Mouse (Mus musculus) embryonic facial prominence, embryonic 14.5 days (tissue): ENCODE measurements at regions not wholly inside any gene's neighbourhood (a gene's known extent, or its start where the extent isn't known, plus 50 kb on each side); places are given as distances from the start of the nearest gene placed in this dataset.

Experiments
- ATAC-seq: fragments of 200-750 bp; cut with Nextera tagmentation; 2 replicates; pipeline ENCODE4 v1.8.0; 2017; ENCODE audit warnings: low read depth, moderate number of reproducible peaks, moderate TSS enrichment
- DNase-seq: peaks from one replicate; pipeline ENCODE4 v3.0.0-alpha.2; 2015; ENCODE audit warnings: low spot score
- H3K27ac ChIP-seq: fragments of 300-500 bp; sonication (generic); replicated peaks from 2 replicates; pipeline ENCODE4 v1.5.1; 2014; ENCODE audit warnings: low read depth, mild to moderate bottlenecking, low read length, moderate library complexity
- H3K27me3 ChIP-seq: fragments of 300-500 bp; sonication (generic); replicated peaks from 2 replicates; pipeline ENCODE4 v1.6.1; 2014; ENCODE audit warnings: low read length; ENCODE audit not compliant: control insufficient read depth, insufficient read depth
- H3K36me3 ChIP-seq: fragments of 300-500 bp; sonication (generic); 2 replicates; pipeline ENCODE4 v1.6.1; 2014; ENCODE audit warnings: low read length, mixed read lengths; ENCODE audit not compliant: control insufficient read depth, insufficient read depth
- H3K4me1 ChIP-seq: fragments of 300-500 bp; sonication (generic); 2 replicates; pipeline ENCODE4 v1.6.1; 2014; ENCODE audit warnings: antibody characterized with exemption, low read length; ENCODE audit not compliant: control insufficient read depth, insufficient read depth
- H3K4me2 ChIP-seq: fragments of 300-500 bp; sonication (generic); 2 replicates; pipeline ENCODE4 v1.6.1; 2014; ENCODE audit warnings: low read depth, mild to moderate bottlenecking, low read length, moderate library complexity, mixed read lengths
- H3K4me3 ChIP-seq: fragments of 300-500 bp; sonication (generic); 2 replicates; pipeline ENCODE4 v1.5.1; 2014; ENCODE audit warnings: low read depth, mild to moderate bottlenecking, low read length
- H3K9ac ChIP-seq: fragments of 300-500 bp; sonication (generic); 2 replicates; pipeline ENCODE4 v1.6.1; 2014; ENCODE audit warnings: low read depth, mild to moderate bottlenecking, low read length, moderate library complexity, mixed read lengths
- H3K9me3 ChIP-seq: fragments of 300-500 bp; sonication (generic); 2 replicates; pipeline ENCODE4 v1.6.1; 2016; ENCODE audit warnings: low read length; ENCODE audit not compliant: control insufficient read depth
- WGBS: fragments of 180-500 bp; shearing (Covaris S2); extraction: QIAGEN DNeasy Blood & Tissue Kit; methylation state at CpG from one replicate; pipeline ENCODE4 v1.1.7; 2014; 5-methylcytosine and 5-hydroxymethylcytosine counted together

GRCm38 (mm10) chr15:61535644-61536331 lies 613.0 kb upstream of the A1bg start:
- Histone ChIP-seq H3K27ac (no peak overlapping the region), H3K4me3 (no peak overlapping the region), H3K9me3 (no peaks in the 10 kb centered on the region), H3K27me3 (no peaks in the 10 kb centered on the region), H3K9ac (no peak overlapping the region), H3K36me3 (no peaks in the 10 kb centered on the region), H3K4me2 (no peak overlapping the region), H3K4me1 (peaks cover 13% of the 10 kb centered on the region)
- DNase-seq (peak; percentile 31), ATAC-seq (no peak)
- WGBS = 25% methylated on average over 6 of the region's 6 CpGs

DNA sequence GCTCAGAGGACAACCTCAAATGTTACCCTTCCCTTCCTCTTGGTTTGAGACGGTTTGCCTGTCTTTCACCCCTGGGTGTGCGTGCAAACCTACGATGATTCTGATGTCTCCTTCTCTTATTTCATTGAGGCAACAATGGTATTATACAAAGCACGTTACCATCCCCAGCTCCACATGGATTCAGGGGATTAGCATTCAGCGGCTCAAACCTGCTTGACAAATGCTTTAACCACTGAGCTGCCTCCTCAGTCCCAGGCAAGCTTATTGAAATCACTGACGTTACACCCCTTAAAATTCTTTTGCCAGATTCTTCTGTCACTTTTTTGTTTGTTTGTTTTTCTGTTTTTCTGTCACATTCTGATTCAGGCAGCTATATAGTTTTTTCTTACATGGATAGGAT lies 612.4 kb upstream of the A1bg start:
- 55% methylated on average over 6 of the region's 6 CpGs for WGBS
- no peaks in the 10 kb centered on the region for H3K36me3 ChIP-seq
- no peak overlapping the region for H3K4me3 ChIP-seq
- no peak overlapping the region for H3K4me2 ChIP-seq
- H3K27ac ChIP-seq = no peak overlapping the region
- no peaks in the 10 kb centered on the region for H3K27me3 ChIP-seq
- H3K9me3 ChIP-seq = no peaks in the 10 kb centered on the region
- DNase-seq = peak; percentile 24
- no peak overlapping the region for H3K9ac ChIP-seq
- ATAC-seq = no peak
- peaks cover 12% of the 10 kb centered on the region for H3K4me1 ChIP-seq

DNA sequence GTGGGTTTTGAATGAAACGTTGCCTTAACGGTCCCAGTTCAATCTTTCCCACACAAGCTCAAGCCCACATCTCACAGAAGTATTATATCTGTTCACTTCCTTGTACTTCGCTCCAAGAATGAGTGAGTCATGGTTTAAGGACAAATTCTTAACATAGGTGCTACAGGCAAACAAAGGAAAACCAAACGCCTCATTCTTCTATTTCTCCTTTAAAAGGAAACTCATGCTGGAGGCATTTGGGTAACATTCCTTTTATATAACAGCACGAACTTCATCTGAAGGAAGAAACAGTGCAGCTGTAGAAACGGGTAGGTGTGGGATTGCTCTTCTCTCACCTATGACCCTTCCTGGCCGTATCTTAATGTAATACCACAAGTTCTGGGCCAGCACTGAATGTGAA lies 610.0 kb upstream of the A1bg start:
- H3K9me3 ChIP-seq = no peaks in the 10 kb centered on the region
- ATAC-seq (no peak), DNase-seq (peak; percentile 19)
- no peak overlapping the region for H3K9ac ChIP-seq
- WGBS = 77% methylated on average over 7 of the region's 7 CpGs
- no peaks in the 10 kb centered on the region for H3K27me3 ChIP-seq
- H3K4me3 ChIP-seq = no peak overlapping the region
- no peaks in the 10 kb centered on the region for H3K36me3 ChIP-seq
- no peak overlapping the region for H3K4me2 ChIP-seq
- no peak overlapping the region for H3K27ac ChIP-seq
- peaks cover 12% of the 10 kb centered on the region for H3K4me1 ChIP-seq

GRCm38 (mm10) chr15:61532040-61532439 lies 609.2 kb upstream of the A1bg start:
- Histone ChIP-seq H3K27me3 (no peaks in the 10 kb centered on the region), H3K4me2 (no peak overlapping the region), H3K9ac (no peak overlapping the region), H3K4me3 (no peak overlapping the region), H3K27ac (no peak overlapping the region), H3K36me3 (no peaks in the 10 kb centered on the region), H3K4me1 (peaks cover 12% of the 10 kb centered on the region), H3K9me3 (no peaks in the 10 kb centered on the region)
- ATAC-seq (no peak), DNase-seq (no peak)
- 82% methylated on average over 2 of the region's 2 CpGs for WGBS

DNA sequence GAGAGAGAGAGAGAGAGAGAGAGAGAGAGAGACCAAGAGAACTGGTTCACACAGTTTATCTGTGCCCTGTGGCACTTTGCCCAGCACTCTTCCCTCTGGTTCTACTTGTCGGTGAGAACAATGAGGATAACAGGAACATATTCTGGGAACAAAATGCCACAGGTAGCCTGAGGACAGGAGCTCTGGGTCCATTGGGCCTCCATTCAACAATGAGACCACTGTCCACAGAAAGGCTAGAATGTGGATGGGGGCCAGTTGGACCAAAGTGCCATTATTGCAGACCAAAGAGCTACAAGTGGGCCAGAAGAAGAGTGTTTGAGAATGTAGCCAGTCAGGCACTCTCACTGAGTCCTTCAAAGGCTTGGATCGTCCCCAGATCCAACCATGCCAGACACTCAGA lies 600.2 kb upstream of the A1bg start:
- Histone ChIP-seq H3K36me3 (no peaks in the 10 kb centered on the region), H3K27me3 (no peaks in the 10 kb centered on the region), H3K4me2 (no peak overlapping the region), H3K9ac (no peak overlapping the region), H3K4me1 (no peaks in the 10 kb centered on the region), H3K27ac (no peak overlapping the region), H3K4me3 (no peak overlapping the region), H3K9me3 (no peaks in the 10 kb centered on the region)
- 49% methylated on average over 2 of the region's 2 CpGs for WGBS
- ATAC-seq (no peak), DNase-seq (no peak)

DNA sequence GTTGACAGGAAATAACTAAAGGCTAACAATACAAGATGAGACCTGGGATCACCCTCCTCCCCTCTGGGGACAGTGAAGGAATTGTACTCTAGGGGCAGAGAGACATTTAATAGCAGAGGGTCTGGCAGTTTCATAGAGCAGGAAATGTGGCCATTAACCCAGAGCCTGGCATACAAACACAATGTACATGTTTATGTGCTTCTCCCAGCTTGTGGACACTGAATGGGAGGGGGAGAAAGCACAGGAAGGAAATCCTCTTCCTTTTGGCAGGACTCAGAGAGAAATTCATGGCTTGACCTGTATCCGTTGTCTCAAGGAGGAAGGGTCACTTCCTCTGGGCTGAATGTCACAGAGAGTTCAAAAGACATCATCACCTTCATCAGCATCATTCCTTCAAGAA lies 594.5 kb upstream of the A1bg start:
- DNase-seq (no peak), ATAC-seq (no peak)
- 29% methylated on average over 1 of the region's 1 CpGs for WGBS
- Histone ChIP-seq H3K9me3 (no peaks in the 10 kb centered on the region), H3K4me2 (no peak overlapping the region), H3K4me1 (peaks cover 7% of the 10 kb centered on the region; the same call in 1 of the 2 replicates), H3K27me3 (no peaks in the 10 kb centered on the region), H3K27ac (no peak overlapping the region), H3K9ac (no peak overlapping the region), H3K4me3 (no peak overlapping the region), H3K36me3 (no peaks in the 10 kb centered on the region)

DNA sequence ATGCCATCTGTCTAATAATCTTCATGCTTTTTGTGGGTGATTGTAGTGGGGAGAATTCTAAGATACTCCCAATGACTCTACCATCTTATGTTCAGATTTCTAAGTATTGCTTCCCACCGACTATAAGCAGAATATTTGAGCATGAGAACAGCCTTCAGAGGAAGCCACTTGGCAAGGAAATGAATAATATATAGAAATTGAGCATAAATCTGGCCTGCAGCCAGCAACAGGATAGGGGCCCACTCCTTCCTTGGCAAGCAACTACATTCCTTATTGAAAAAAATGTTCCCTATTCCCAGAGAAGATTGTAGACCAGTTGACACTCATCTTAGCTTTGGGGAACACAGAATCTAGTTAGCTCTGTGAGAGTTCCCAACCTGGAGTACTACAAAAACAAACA lies 591.5 kb upstream of the A1bg start:
- H3K36me3 ChIP-seq = no peaks in the 10 kb centered on the region
- ATAC-seq (0 out of 2 replicates have a peak, but pooled peaks have one; percentile 33), DNase-seq (peak; percentile 88)
- peaks cover 7% of the 10 kb centered on the region; the same call in 1 of the 2 replicates for H3K4me1 ChIP-seq
- H3K9ac ChIP-seq = no peak overlapping the region
- H3K4me3 ChIP-seq = no peak overlapping the region
- H3K27ac ChIP-seq = no peak overlapping the region
- no peaks in the 10 kb centered on the region for H3K9me3 ChIP-seq
- WGBS = 16% methylated on average over 1 of the region's 1 CpGs
- H3K27me3 ChIP-seq = no peaks in the 10 kb centered on the region
- H3K4me2 ChIP-seq = no peak overlapping the region

DNA sequence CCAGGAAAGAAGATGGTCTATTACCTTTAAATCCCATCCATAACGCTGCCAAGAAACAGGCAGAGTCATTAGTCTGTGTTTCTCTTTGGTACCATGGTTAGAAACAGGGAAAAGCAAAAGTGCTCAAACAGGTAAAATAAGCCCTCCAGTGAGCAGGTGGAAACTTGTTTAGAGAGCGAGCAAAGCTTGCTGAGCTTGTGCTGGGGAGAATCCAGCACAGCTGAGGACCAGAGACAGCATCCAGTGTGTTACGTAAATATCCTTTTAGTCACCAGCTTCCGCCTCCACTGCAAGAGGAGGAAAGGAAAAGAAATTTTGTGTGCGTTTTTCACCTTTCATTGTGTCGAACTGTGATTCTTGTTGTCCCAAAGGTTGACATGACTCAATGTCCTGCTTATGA lies 586.0 kb upstream of the A1bg start:
- no peaks in the 10 kb centered on the region for H3K27me3 ChIP-seq
- H3K27ac ChIP-seq = no peak overlapping the region
- H3K4me2 ChIP-seq = no peak overlapping the region
- ATAC-seq (no peak), DNase-seq (peak; percentile 73)
- H3K9ac ChIP-seq = no peak overlapping the region
- WGBS = 75% methylated on average over 6 of the region's 6 CpGs
- H3K36me3 ChIP-seq = no peaks in the 10 kb centered on the region
- no peak overlapping the region for H3K4me3 ChIP-seq
- H3K9me3 ChIP-seq = no peaks in the 10 kb centered on the region
- no peaks in the 10 kb centered on the region; the same call in 1 of the 2 replicates for H3K4me1 ChIP-seq

DNA sequence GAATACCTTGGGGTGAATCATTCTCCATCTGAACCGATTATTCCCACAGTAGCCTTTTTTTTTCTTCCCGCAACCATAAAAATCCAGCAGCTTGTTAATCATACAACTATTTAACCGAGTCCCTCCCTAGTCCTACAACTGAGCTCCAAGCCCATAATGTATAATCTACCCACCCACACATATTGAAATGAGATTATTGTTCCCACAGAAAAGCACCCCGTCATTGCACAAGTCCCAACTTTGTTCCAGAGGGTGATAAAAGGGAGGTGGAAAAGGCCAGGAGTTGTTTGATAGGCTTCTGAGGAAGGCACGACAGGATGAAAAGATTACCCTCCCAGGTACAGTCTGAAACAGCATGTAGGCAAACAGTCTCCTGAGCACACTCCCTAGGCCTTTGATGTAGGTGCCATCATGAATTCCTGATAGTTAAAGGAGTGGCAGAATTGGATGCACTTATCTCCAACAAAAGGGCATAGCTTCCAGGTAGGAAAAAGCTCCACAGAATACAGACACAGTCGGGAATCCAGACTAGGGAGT lies 583.6 kb upstream of the A1bg start:
- ATAC-seq (no peak), DNase-seq (no peak)
- no peak overlapping the region for H3K9ac ChIP-seq
- H3K27me3 ChIP-seq = no peaks in the 10 kb centered on the region
- H3K36me3 ChIP-seq = no peaks in the 10 kb centered on the region
- H3K4me1 ChIP-seq = no peaks in the 10 kb centered on the region
- no peak overlapping the region for H3K4me2 ChIP-seq
- no peak overlapping the region for H3K27ac ChIP-seq
- no peak overlapping the region for H3K4me3 ChIP-seq
- H3K9me3 ChIP-seq = no peaks in the 10 kb centered on the region
- 88% methylated on average over 6 of the region's 6 CpGs for WGBS
